Mouse (Mus musculus): Measurements from ENCODE around the gene Pex13.
"Not testable (repeated sequence)": the region's sequence is repeated elsewhere in the genome, so short reads cannot be mapped to it uniquely, and the experiment has no call there.

Pex13 gene

DNA sequence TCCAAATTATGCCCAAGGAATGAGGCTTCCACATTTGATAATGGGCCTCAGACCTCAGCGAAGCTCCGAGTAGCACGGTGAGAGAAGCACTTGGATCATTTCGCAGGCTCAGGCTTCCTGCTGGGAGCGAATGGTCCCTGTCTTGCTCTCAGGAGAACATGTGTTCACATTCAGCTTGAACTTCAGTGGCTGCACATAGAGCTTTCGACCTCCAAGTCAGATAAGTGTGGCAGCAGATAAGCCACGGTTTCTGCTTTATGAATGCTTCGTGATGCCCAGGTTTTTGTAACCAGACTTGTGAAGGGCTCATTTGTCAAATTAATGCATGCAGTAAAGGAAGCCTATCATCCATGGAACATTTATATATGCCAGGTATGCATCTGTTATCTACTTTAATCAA lies 31.2 kb downstream of the Pex13 start:
- no peak for DNase-seq

DNA sequence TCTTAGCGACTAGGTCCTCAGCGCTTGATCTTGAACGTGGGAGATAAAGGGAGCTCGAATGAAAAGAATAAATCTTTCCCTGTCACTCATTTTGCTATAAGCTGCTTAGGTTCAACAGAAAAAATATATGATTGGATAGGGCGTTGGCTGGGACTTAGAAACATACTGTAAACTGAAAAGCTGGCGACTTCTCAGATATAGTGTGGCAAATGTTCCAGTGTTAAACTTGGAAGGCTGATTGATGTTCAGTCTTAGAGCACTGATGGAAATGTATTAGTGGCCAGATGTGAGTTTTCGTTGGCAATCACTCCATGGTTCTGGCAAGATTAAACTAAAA lies 31.9 kb downstream of the Pex13 start:
- DNase-seq = no peak

DNA sequence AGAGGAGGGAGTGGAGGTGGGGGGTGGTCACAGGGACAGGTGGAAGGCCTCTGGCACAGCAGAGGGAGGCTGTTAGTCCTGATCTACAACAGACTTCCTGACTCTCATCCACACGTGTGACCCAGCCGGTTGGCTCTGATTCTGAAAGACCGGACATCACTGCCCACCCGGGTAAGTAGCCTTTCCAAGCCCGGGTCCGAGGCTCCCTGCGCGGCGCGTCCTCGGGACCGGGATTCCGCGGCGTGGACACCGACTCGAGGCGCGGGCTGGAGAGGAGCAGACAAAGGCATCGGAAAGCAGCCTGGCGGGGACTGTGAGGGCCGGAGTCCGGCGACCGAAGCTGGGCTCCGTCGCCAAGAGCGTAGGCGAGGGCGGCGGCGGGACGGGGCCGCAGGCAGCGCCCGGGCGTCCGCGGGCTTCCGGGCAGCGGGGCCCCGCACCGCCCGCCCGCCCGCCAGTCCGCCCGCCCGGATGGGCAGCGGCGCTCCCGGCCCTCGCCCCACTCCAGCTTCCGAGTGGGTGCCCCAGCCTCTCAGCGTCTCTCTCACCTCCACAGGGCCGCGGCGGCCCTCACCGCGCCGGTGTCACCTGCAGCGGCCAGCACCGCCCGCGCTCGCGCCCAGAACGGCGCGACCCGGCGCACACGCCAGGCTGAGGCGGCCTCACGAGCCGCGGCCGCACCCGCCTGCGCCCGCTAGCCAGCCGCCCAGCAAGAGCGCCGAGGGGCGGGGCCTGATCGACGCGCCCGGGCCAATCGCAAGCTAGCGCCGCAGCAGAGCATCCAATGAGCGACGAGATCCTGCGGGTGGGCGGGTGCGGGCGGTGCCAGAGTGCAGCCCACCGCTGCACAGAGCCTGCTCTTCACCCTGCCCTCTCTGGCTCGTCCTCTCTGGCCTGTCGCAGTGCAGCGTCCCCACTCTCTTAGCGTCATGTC lies 32.5 kb downstream of the Pex13 start, which contains the start of gene 0610010F05Rik:
Gene 0610010F05Rik (minus strand): TSS at position 695 of the 934 bp plus-strand sequence.
- peak; percentile 86 for DNase-seq

- DNase-seq = no peak
These were observed 35.1 kb downstream of the Pex13 start for GRCm38 (mm10) chr11:23630664-23631063.

- DNase-seq = no peak
These were observed 46.8 kb downstream of the Pex13 start for GRCm38 (mm10) chr11:23618995-23619394.

DNA sequence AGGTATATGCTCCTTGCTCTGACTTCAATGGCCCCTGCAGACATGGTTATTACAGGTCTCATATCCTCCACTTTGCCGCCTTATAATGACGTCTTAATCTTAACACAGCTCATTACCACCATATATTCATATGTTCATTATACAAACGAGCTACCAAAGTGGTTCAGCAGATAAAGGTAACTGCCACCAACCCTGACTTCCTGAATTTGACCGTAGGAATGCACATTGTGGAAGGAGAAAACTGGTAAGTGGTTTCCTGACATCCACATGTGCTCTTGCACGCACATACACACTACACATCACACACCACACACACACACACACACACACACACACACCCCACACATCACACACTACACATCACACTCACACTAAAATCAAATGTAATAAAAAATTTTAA lies 51.2 kb downstream of the Pex13 start:
- DNase-seq = no peak

GRCm38 (mm10) chr11:23607291-23607690 lies 58.5 kb downstream of the Pex13 start:
- not testable (repeated sequence) for DNase-seq
